Mouse (Mus musculus) heart, postnatal 36 days (tissue): ENCODE results near the gene Gab2. TPM values are rescaled to one million over a fixed set of nuclear protein-coding genes. Genes with fewer than 3 reads are reported as not detected.

Experiments used
- DNase-seq, 2 experiments: peaks; one replicate each; pipeline ENCODE4 v3.0.0; 2021 to 2022
- intact Hi-C: fragments of 180-260 bp; cut with DNase I; formaldehyde crosslinking; loops from one replicate; pipeline ENCODE4 v1.15.1; 2025
- total RNA-seq, 2 experiments: library from RNA; stranded (reverse); gene quantifications; 2 replicates each; pipeline ENCODE4 v1.2.3; 2021

Gene Gab2
- total RNA-seq, 2 experiments from 2014 or later = 19.6 to 19.9 TPM

DNA sequence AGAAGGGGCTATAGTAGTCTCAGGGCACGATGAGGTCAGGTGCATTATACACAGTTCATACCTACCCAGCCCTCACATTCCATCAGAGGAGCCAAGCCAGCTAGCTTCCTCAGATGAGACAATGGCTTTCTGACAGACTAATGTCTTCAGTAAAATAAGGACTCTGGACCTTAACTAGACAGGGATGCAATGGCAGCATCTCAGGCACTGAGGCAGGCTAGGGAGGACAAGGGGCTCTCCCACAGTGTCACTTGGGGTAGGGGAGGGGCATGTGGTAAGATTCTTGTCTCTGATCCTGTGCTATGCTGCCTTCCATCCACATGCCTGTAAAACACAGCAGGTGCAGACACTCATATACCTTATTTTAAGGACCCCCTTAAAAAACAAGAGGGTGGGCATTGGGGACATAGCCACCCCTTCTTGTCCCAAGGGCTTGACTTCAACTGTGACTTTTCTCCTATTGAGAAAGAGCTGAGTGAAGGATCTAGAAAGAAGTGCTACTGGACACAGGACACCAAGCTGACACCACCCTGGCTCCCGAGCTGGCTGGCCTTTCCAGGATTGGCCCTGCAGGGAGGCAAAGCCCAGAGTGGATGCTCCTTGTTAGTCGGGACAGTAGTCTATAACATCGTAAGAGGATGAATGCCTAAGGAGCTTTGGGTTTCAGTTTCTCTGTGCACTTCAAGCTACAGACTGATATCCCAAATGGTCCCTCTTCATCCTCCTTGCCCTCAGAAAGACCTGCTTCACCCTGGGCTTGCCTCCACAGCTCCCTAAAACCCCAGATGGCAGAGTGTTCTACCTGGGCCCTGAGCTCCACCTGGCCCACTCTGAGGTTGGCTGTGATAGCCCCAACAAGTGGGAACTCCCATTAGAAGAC, 228.3 kb downstream of the Gab2 start:
- intact Hi-C loops = no loop called here
- DNase-seq = no peak

DNA sequence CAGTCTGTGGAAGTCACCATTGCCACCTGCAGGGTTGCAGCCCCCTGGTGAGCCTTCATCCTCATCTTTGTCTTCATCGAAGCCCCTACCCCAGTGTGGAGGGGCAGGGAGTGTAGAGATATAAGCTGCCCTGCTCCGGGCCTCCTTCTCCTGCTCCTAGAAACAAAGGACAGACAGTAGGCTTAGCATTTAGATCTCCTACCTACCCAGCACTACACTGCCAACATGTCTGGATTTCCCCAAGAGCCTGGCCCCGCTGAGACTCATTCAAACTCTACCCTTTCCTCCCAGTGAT, 228.9 kb downstream of the Gab2 start:
- intact Hi-C loops = no loop called here
- no peak for DNase-seq

GRCm38 (mm10) chr7:97311620-97312019, 230.2 kb downstream of the Gab2 start:
- intact Hi-C loops = no loop called here
- DNase-seq = no peak

GRCm38 (mm10) chr7:97312196-97312595, 230.8 kb downstream of the Gab2 start:
- intact Hi-C loops = no loop called here
- no peak for DNase-seq

GRCm38 (mm10) chr7:97312856-97313255, 231.5 kb downstream of the Gab2 start:
- intact Hi-C loops = no loop called here
- DNase-seq = no peak

DNA sequence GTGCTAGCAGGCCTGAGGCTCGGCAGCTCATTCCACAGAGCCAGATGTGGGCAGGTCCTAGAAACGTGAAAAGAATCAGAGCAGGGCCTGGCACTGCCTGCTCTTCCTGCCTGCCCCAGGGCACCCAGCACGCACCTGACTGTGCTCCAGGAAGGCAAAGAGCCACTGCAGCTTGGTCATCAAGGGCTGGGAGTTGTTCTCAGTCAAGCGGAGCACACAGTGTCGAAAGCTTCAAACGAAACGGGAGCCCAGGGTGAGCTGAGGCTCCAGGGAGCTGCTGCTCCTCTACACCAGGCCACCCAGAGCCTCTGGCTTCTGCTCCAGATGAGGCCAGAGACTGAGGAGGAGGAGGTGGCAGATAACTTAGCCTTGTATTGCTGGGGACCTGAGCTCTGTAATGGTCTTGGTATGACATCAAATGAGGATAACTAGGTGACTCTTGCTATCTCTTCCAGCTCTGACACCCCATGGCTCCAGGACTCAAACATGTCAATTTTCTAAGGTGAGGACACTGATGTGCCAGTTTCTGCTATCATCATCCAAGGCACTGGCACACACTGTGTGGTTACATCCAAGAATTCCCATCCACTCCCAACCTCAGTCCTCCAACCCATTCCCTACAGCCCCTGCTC, 232.1 kb downstream of the Gab2 start:
- intact Hi-C loops = no loop called here
- DNase-seq = no peak

DNA sequence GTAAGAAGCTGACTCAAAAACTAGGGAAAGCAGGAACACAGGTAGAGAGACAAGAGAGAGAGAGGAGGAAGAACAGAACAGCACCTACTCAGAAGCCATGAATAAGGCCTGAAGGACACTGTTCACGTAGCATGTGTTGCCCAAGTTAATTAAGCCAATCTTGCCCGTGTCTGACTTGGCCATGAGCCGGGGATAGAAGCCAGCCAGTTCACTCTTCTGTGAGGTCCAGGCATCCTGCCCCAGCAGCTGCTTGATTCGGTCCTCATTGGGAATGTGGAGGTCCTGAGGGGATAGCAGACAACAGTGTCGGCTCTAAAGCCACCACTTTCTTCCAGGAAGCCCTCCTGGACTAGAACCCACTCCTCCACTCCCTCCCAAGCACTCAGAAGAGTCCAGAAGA, 233.3 kb downstream of the Gab2 start:
- intact Hi-C loops = no loop called here
- DNase-seq = no peak

- no peak for DNase-seq
- intact Hi-C loops = no loop called here
These were observed 234.3 kb downstream of the Gab2 start for GRCm38 (mm10) chr7:97315656-97316055.

GRCm38 (mm10) chr7:97317706-97318105, 236.3 kb downstream of the Gab2 start:
- no peak for DNase-seq
- intact Hi-C loops = no loop called here

GRCm38 (mm10) chr7:97324342-97324741, 243.0 kb downstream of the Gab2 start:
- intact Hi-C loops = no loop called here
- no peak for DNase-seq

- no peak for DNase-seq
- intact Hi-C loops = no loop called here
These were observed 244.0 kb downstream of the Gab2 start for GRCm38 (mm10) chr7:97325156-97325985.

- DNase-seq = no peak
- intact Hi-C loops = no loop called here
These were observed 246.0 kb downstream of the Gab2 start for GRCm38 (mm10) chr7:97327376-97327775.

GRCm38 (mm10) chr7:97328891-97329588, 247.7 kb downstream of the Gab2 start:
- no peak for DNase-seq
- intact Hi-C loops = no loop called here

GRCm38 (mm10) chr7:97329676-97330075, 248.3 kb downstream of the Gab2 start:
- intact Hi-C loops = loop anchor here (5.0 kb wide), 2 partner anchors 43 to 153 kb away; partner anchors contain the start of genes Alg8 and Ints4
- DNase-seq = no peak

DNA sequence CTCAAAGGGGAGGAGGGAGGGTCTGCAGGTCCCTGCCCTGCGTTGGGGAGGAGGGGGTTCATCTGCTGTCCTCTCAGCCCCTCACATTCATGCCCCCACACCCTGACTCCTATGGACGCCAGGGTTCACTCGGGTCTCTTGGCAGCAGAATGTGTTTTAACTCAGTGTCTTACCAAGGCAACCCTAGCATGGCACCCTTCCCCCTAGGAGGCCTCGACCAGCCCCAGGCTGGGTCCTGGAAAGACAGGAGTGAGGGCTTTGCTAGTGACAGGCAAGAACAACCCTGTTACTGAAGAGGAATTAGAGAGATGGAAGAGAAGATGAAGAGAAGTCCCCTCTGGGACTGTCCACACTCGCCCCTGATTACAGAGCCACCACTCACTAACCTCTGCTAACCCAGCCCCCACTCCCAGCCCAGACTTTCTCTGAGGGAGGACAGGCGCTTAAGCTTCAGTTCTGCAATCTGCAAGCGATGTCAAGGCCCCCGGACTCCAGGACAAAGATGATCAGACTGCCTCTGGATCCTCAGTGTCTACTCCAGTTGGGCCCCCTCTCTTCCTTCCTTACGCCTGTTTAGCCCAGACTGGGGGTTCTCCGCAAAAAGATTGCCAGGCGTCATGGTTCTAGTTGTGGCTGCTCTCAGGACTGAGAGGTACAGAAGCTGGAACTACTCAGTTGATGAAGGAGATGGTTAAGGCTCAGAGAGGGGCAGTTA, 249.7 kb downstream of the Gab2 start:
- DNase-seq = no peak
- intact Hi-C loops = loop anchor here (5.0 kb wide), 2 partner anchors 41 to 151 kb away; partner anchors contain the start of genes Alg8 and Ints4

- intact Hi-C loops = loop anchor here (5.0 kb wide), 2 partner anchors 40 to 150 kb away; partner anchors contain the start of genes Alg8 and Ints4
These were observed 250.6 kb downstream of the Gab2 start, which contains the start of the genes Usp35 and Kctd21 for GRCm38 (mm10) chr7:97331726-97332666. Gene Usp35, minus strand, starts transcription at chr7:97332020. Gene Kctd21, plus strand, starts transcription at chr7:97332327.

DNA sequence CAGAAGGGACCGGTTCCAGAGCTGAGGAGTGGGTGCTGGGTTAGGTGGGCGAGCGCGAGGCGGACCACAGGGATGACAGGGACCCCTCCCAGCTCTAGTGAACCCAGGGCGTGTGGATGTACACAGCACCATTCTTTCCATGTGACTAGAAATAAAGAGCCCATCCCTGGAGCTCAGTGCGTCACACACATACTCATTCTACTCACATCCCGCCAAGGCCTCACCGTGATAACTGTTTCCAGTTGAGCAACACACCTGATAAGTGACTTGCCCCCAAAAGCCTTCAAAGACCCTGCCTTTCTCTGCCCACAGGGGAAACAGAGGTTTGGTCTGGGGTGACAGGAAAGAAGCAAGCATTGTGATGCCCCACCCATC, 251.3 kb downstream of the Gab2 start:
- intact Hi-C loops = loop anchor here (5.0 kb wide), 2 partner anchors 40 to 150 kb away; partner anchors contain the start of genes Alg8 and Ints4
- DNase-seq = no peak

More at GRCm38 (mm10) chr7:97331726-97332666, 250.6 kb downstream of the Gab2 start, which contains the start of the genes Usp35 and Kctd21:
- peak; percentile 91 to 94 for DNase-seq
